ENCODE assay signal across 8 mouse cellular contexts in genomic region chr13:14064341-14065027, GRCm38 (mm10). TPM values are rescaled to one million over a fixed set of nuclear protein-coding genes. Genes with fewer than 3 reads are reported as not detected.
DNase-seq lines count a peak whose midpoint lies in the region; ATAC-seq and TF ChIP-seq lines count a peak whose summit lies in the region.

No protein-coding gene starts in this region.

- peak; percentile 8 for ATAC-seq in CD4-positive, CD25-positive, alpha-beta regulatory T cell, adult 4 months
- ATAC-seq in heart, postnatal 0 days (ENCODE audit: insufficient read depth, low read depth), result peak; percentile 1; the same call in 1 of the 2 replicates
- ATAC-seq in lung, embryonic 14.5 days (ENCODE audit: insufficient read depth), result no peak
- peak; percentile 14; the same call in 1 of the 2 replicates for ATAC-seq in neutrophil, adult 5-6 weeks (ENCODE audit: extremely low read depth, insufficient number of reproducible peaks, low FRiP score, poor library complexity, severe bottlenecking)

- WGBS in heart, postnatal 0 days, result under 1% methylated on average over 58 of the region's 65 CpGs
- under 1% methylated on average over 57 of the region's 65 CpGs for WGBS in lung, embryonic 14.5 days

- H3K27me3 ChIP-seq in heart, postnatal 0 days (ENCODE audit: control insufficient read depth, insufficient read depth, low read length), result no peaks in the 10 kb centered on the region
- H3K27me3 ChIP-seq in lung, embryonic 14.5 days (ENCODE audit: insufficient read depth, low read length), result no peaks in the 10 kb centered on the region

- peak overlapping the region; percentile 90 for H3K27ac ChIP-seq in embryonic fibroblast, embryonic 13.5 days (ENCODE audit: insufficient read depth, low read length)
- H3K27ac ChIP-seq in heart, postnatal 0 days (ENCODE audit: low read depth), result peak overlapping the region; percentile 97
- peak overlapping the region; percentile 98 for H3K27ac ChIP-seq in lung, embryonic 14.5 days (ENCODE audit: low read depth)

- no peaks in the 10 kb centered on the region for H3K9me3 ChIP-seq in heart, postnatal 0 days (replicated peaks; ENCODE audit: control insufficient read depth, low read length)
- no peaks in the 10 kb centered on the region for H3K9me3 ChIP-seq in lung, embryonic 14.5 days (ENCODE audit: low read depth, low read length)

- peak overlapping the region; percentile 86 for H3K4me2 ChIP-seq in heart, postnatal 0 days (ENCODE audit: low read depth, low read length)
- peak overlapping the region; percentile 70 for H3K4me2 ChIP-seq in lung, embryonic 14.5 days

- peak; percentile 12 to 14 for DNase-seq in adrenal gland, postnatal 4 days (ENCODE audit: low spot score in 2 of 2)
- no peak for DNase-seq in heart, postnatal 0 days (ENCODE audit: low spot score)
- DNase-seq in kidney, postnatal 36 days, result peak; percentile 44 to 73
- peak; percentile 48 for DNase-seq in lung, embryonic 14.5 days
- DNase-seq in thymus, postnatal 25 days, result peak; percentile 68

- no peaks in the 10 kb centered on the region; the same call in 1 of the 2 replicates for H3K36me3 ChIP-seq in heart, postnatal 0 days (replicated peaks; ENCODE audit: control insufficient read depth, insufficient read depth, low read length)
- H3K36me3 ChIP-seq in lung, embryonic 14.5 days (ENCODE audit: insufficient read depth), result peaks cover 17% of the 10 kb centered on the region; the same call in 1 of the 2 replicates

- H3K4me1 ChIP-seq in embryonic fibroblast, embryonic 13.5 days (ENCODE audit: control insufficient read depth, insufficient read depth, low read length), result no peaks in the 10 kb centered on the region; the same call in 1 of the 2 replicates
- H3K4me1 ChIP-seq in heart, postnatal 0 days (ENCODE audit: control insufficient read depth, insufficient read depth), result peaks cover 7% of the 10 kb centered on the region
- H3K4me1 ChIP-seq in lung, embryonic 14.5 days (ENCODE audit: insufficient read depth), result no peaks in the 10 kb centered on the region; the same call in 1 of the 2 replicates

- TF ChIP-seq POLR2A in embryonic fibroblast, embryonic 13.5 days (IDR thresholded peaks at IDR 0.05; ENCODE audit: low read depth, low read length), result no peak

- H3K4me3 ChIP-seq in embryonic fibroblast, embryonic 13.5 days (ENCODE audit: insufficient read depth, low read length), result peak overlapping the region; percentile 58
- H3K4me3 ChIP-seq in heart, postnatal 0 days (ENCODE audit: low read depth, low read length), result peak overlapping the region; percentile 98
- H3K4me3 ChIP-seq in lung, embryonic 14.5 days (ENCODE audit: low read depth, low read length), result peak overlapping the region; percentile 98

- TF ChIP-seq EP300 in heart, postnatal 0 days (IDR thresholded peaks at IDR 0.05; ENCODE audit: low read depth), result no peak

- H3K9ac ChIP-seq in heart, postnatal 0 days (replicated peaks; ENCODE audit: low read depth, low read length), result peak overlapping the region; percentile 99
- H3K9ac ChIP-seq in lung, embryonic 14.5 days, result peak overlapping the region; percentile 98

- TF ChIP-seq CTCF in embryonic fibroblast, embryonic 13.5 days (IDR thresholded peaks at IDR 0.05; ENCODE audit: borderline replicate concordance, insufficient read depth, low read length), result no peak
- no peak for TF ChIP-seq CTCF in heart, postnatal 0 days (IDR thresholded peaks at IDR 0.05; ENCODE audit: low read depth)
- no peak for TF ChIP-seq CTCF in lung, embryonic 14.5 days (IDR thresholded peaks at IDR 0.05; ENCODE audit: low read depth)

RNA-seq across cellular contexts. Expression of gene Ggps1, which starts 1.2 kb away (rescaled TPM):
- polyA plus RNA-seq in CD4-positive, CD25-positive, alpha-beta regulatory T cell, adult 4 months (2017; shearing (Covaris generic)), result 100 to 1,000 TPM in 1 of 2 experiments, 10 to 100 TPM in 1; 98.0 to 105 TPM
- 10 to 100 TPM; 41.8 to 45.9 TPM for total RNA-seq in adrenal gland, postnatal 4 days (2021)
- 48.3 and 60.4 TPM in 2 replicates for polyA plus RNA-seq in embryonic fibroblast, embryonic 13.5 days (2011; ENCODE audit: insufficient read length, low read depth, missing spikeins)
- total RNA-seq in heart, postnatal 0 days (2014; rRNA removed; ENCODE audit: low replicate concordance), result 33.6 and 49.2 TPM in 2 replicates
- polyA plus RNA-seq in heart, postnatal 0 days (2015; fragmentation: Nextera tagmentation; extraction: Ambion mirVana), result 35.3 and 36.8 TPM in 2 replicates
- polyA plus RNA-seq in lung, embryonic 14.5 days (2014; fragmentation: Nextera tagmentation; extraction: Ambion mirVana), result 50.3 and 50.7 TPM in 2 replicates
- total RNA-seq in neutrophil, adult 5-6 weeks (2017), result 52.8 and 55.5 TPM in 2 replicates

RNA-seq across cellular contexts. Expression of gene Arid4b, which starts 1.5 kb away (rescaled TPM):
- 10 to 100 TPM; 56.3 to 76.4 TPM for polyA plus RNA-seq in CD4-positive, CD25-positive, alpha-beta regulatory T cell, adult 4 months (2017; shearing (Covaris generic))
- total RNA-seq in adrenal gland, postnatal 4 days (2021), result 10 to 100 TPM; 42.0 to 45.9 TPM
- 36.9 and 41.9 TPM in 2 replicates for polyA plus RNA-seq in embryonic fibroblast, embryonic 13.5 days (2011; ENCODE audit: insufficient read length, low read depth, missing spikeins)
- 16.3 and 21.9 TPM in 2 replicates for total RNA-seq in heart, postnatal 0 days (2014; rRNA removed; ENCODE audit: low replicate concordance)
- polyA plus RNA-seq in heart, postnatal 0 days (2015; fragmentation: Nextera tagmentation; extraction: Ambion mirVana), result 30.9 and 33.8 TPM in 2 replicates
- polyA plus RNA-seq in lung, embryonic 14.5 days (2014; fragmentation: Nextera tagmentation; extraction: Ambion mirVana), result 61.3 and 61.9 TPM in 2 replicates
- total RNA-seq in neutrophil, adult 5-6 weeks (2017), result 162 and 163 TPM in 2 replicates

RNA-seq across cellular contexts. Expression of gene Tbce, which starts 25.0 kb away (rescaled TPM):
- 100 to 1,000 TPM in 1 of 2 experiments, 10 to 100 TPM in 1; 88.9 to 110 TPM for polyA plus RNA-seq in CD4-positive, CD25-positive, alpha-beta regulatory T cell, adult 4 months (2017; shearing (Covaris generic))
- 10 to 100 TPM; 62.0 to 63.5 TPM for total RNA-seq in adrenal gland, postnatal 4 days (2021)
- polyA plus RNA-seq in embryonic fibroblast, embryonic 13.5 days (2011; ENCODE audit: insufficient read length, low read depth, missing spikeins), result 65.9 and 79.8 TPM in 2 replicates
- 32.5 and 44.7 TPM in 2 replicates for total RNA-seq in heart, postnatal 0 days (2014; rRNA removed; ENCODE audit: low replicate concordance)
- polyA plus RNA-seq in heart, postnatal 0 days (2015; fragmentation: Nextera tagmentation; extraction: Ambion mirVana), result 29.0 and 31.6 TPM in 2 replicates
- 51.9 and 54.7 TPM in 2 replicates for polyA plus RNA-seq in lung, embryonic 14.5 days (2014; fragmentation: Nextera tagmentation; extraction: Ambion mirVana)
- 111 and 126 TPM in 2 replicates for total RNA-seq in neutrophil, adult 5-6 weeks (2017)
